Mouse (Mus musculus): ENCODE measurements at regions not wholly inside any gene's neighbourhood (a gene's known extent, or its start where the extent isn't known, plus 50 kb on each side); places are given as distances from the start of the nearest gene placed in this dataset.

DNA sequence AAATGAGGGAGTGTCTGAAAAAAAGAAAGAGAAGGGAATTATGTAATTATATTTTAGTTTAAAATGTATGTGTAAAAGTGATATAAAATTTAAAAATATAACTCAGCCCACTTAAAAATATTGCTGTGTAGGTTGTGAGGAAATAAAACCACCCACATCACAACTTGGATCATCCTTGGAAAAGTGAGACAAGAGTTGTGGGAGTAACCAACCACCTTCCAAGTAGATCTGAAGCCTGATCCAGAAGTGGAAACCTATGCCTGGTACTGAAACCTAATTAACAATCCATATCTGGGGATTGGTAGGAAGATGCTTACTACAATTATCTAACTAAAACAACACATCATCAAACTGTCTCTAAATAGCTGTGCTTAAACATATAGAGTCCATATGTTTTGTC is 743.1 kb downstream of the Stim2 start:
- no peak for DNase-seq

DNA sequence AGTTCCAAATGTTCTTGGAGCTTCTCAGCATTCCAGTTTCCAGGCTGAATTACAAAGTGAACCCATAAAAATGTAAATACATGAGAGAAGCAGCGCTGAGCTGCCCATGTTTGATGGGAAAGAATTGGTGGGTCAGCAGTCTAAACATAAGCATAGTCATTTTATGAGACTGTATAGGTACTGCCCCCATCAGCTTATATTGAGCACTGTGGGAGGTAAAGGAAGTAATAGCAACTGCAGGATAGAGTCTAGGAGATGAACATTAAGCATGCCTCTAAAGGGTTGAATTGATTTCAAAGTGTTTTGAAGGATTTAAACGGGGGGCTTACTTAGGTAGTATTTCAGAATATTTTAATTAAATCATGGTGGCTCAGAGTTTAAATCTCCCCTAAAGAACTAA is 748.7 kb downstream of the Stim2 start:
- no peak for DNase-seq

DNA sequence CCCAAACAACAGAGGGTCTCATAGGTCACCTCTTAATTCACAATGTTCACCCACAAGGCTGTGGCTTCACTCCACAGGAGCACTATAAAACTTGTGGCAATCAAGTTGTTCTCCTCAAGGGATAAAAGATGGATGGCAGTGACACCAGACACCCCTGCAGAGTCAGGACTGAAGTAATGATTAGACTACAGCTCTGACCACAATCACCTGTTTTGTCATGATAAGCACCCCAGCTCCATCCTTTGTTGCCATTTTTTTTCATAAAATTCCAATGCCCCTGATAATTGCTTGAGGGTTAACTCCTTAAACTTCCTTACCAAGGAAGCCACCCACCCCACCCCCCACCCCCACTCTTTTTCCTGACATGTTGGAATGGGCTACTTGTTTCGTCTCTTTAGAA is 755.1 kb downstream of the Stim2 start:
- DNase-seq = no peak

DNA sequence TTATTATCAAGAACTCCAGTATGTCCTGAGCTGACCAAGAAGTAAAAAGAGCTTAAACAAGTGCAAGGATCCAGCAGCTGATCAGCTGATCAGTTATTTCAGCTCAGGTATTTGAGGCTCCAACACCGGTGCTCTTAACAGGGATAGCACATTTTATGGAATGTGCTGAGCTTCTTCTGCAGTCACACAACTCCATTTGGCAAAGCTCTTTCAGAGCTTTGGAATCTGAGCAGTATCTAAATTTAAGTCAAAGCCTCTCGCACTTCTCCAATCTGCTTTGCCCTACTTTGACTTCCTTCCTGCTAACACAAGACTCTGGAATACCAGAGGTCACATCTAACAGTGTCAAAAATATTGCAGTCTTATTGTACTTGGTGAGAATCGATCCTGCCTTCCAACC is 761.4 kb downstream of the Stim2 start:
- DNase-seq = no peak

DNA sequence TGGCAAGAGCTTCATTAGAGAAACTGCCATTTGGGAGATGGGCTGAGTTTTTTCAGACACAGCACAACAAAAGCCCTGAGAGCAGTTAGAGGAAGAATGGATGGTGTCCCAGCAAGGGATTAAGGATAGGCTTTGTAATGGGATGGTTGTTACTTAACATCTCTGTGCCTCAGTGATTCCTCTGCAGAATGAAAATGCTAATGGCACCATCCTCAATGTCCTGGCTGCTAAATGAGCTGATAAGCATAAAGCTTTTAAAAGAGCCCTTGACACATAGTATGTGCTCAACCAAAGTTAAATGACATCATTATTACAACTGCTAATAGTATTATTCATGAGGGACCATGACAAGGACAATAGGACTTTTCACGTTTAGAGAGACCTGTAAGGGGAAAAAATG is 764.7 kb downstream of the Stim2 start:
- DNase-seq = no peak

DNA sequence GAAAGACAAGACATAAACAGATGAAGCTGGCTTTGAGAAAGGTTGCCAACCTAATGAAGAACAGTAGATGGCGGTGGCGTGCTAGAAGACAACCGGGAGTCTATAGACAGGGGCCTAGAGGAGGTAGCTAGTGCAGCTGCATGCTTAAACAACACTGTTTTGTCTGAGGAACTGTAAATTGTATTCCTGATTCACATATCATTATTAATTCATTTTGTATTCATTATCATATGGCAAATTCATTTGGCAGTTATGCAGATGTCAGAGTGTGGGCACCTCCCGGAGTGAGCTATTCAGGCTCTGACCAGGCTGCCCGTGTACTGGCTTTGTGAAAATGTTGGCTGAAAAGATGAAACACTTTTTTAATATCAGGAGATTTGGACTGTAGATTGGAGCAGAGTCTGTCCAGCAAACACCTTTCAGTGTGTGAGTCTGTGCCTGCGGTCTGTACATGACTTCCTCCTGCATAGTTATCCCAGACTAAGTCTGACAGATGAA is 798.7 kb downstream of the Stim2 start:
- DNase-seq = peak in 1 of 2 experiments; percentile 2

DNA sequence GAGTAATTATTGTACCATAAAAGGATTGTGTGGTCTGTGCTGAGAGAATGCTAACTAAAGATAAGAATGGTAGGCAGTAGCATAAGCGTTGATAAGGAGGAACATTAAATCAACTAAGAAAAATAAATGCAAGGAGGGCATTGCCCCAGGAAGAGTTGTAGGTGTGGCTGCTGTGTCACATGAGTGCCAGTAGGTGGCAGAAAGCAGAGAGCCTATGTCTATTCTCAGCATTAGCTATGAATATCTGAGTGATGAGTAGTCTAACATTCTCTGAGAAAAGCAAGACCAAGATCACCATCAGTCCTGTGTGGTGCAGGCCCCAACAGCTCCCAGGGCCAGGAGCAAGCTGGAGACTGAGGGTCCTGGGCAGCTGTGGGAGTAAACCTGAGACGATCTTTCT is 828.8 kb downstream of the Stim2 start:
- DNase-seq = no peak
